Mouse (Mus musculus) Muller cell, postnatal 12 days (primary cell): Measurements from ENCODE around the gene Cpa4.

Experiments
- DNase-seq: peaks from one replicate; pipeline ENCODE4 v3.0.0-alpha.2; 2015; ENCODE audit errors: inconsistent ontology term

Cpa4 gene

DNA sequence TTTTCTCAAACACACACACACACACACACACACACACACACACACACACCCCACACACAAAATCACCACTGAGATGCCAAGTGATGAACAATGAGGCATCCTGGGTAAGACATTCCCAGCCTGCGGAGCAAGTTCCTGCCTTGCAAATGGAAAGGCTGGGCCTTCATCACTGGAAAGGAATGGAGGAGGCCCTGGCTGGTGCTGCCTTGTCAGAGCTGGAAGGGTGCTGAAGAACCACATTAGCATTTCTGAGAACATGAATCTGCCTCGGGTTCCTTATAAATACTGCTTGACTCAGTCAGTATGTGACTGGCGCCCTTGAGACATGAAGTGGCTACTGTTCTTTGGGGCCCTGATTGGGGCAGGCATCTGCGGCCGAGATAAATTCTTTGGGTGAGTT, at the start of gene Cpa4:
TSS of gene Cpa4 (plus strand) at position 301 of the 400 bp plus-strand sequence.
- DNase-seq: no peak

- DNase-seq: no peak
Measured at GRCm38 (mm10) chr6:30520400-30520799, 47.8 kb upstream of the Cpa4 start.

- DNase-seq: peak; percentile 21
Measured at GRCm38 (mm10) chr6:30525456-30526332, 42.5 kb upstream of the Cpa4 start.

DNA sequence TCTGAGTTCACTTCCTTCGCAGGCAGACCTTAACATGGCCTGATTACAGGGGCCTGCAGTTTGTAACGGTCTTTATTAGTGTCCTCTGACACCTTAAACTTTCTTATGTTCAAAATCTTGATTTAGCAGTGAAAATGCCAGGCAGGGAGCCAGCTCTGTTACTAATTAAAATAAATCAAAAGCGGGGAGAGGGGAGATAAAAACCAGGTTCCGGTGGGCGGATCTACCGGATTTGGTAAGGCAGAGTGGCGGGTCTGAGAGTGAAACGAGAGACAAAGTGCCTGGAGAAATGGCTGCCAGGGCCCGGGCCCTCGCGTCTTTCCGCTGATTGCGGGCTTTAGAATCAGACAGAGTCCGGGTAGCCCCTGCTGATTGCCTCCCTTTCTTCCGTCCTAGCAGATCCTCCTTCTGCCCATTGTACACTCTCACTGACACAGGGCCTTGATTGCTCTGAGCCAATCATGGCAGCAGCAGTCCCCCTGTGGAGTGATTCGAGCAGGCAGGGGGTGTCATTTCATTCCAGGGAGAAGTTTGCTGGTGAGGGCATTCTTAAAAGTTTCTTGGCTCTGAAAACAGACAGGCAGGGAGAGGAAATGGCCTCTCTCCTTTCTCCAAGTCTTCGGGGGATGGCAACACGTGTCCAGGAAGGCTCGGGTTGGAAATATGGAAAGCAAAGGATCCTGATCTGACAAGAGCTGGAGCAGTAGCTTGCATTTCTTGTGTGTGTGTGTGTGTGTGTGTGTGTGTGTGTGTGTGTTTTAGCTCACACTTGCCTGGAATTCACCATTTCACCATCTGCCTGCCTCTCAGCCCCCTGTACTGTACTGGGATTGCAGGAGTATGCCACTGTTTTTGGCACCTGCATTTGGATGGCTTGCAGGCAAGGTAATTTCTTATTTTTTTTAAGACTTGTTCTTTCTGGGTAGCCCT, 41.3 kb upstream of the Cpa4 start:
- DNase-seq: peak; percentile 19

DNA sequence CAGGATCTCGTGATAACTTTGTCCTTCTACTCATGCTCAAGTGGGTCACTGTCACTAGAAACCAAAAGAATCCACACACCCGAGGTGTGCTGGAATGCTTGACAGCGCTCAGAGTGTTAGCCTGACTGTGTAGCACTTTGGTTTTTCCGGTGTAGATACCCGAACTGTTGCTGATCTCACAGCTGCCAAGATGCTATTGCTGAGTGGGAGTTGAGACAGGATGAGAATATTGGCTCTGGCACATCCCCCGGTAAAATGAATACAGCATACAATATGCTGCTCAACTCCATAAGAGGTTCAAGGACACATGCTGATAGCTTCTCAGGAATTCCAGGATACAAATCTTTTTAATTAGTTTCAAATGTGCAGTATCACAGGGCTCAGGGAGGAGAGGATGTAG, 39.4 kb upstream of the Cpa4 start:
- peak; percentile 22 for DNase-seq

GRCm38 (mm10) chr6:30535340-30535739, 32.8 kb upstream of the Cpa4 start:
- no peak for DNase-seq

DNA sequence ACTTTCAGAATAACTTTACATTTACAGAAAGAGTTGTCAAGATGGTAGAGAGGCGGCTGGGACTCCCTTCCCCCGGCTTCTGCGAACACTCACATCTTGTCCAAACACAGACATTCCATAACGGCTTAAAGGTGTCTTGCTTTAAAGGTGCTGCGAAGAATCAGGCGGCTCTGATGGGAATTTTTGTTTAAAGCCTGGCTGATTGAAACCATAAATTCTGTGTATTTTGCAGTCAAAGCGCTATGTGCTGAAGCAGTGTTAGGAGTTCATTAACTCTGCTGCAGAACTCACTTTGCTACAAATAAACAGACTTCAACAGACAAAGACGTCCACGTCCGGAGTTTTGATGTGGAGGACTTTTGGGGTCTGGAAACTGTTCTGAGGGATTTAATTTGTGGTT, 29.9 kb upstream of the Cpa4 start:
- DNase-seq: no peak

GRCm38 (mm10) chr6:30538800-30539199, 29.4 kb upstream of the Cpa4 start:
- DNase-seq: no peak

- DNase-seq: no peak
Measured at GRCm38 (mm10) chr6:30541009-30541799, 27.0 kb upstream of the Cpa4 start, which contains the start of gene Cpa2. Gene Cpa2, plus strand, starts transcription at chr6:30541582.

DNA sequence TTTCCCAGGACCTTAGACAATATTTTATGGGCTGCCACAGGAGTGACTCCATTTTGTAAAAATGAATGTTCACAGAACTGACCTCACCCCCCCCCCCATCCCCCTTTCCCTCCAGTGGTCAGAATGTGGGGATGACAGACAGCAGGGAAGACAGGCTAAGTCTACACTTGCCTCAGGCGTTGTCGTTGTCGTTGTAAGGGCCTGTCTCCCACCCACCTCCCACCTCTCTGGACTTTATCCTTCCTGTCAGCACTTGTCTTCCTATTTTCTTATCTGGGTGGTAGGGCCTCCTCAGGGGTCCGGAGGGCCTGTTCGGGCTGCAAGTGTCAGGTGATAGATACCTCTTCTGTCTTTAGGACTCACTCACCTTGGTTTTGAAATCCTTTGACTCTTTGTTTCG, 25.9 kb upstream of the Cpa4 start:
- DNase-seq: no peak

GRCm38 (mm10) chr6:30543077-30543476, 25.1 kb upstream of the Cpa4 start:
- no peak for DNase-seq

- no peak for DNase-seq
Measured at GRCm38 (mm10) chr6:30543851-30544250, 24.3 kb upstream of the Cpa4 start.

- no peak for DNase-seq
Measured at GRCm38 (mm10) chr6:30545689-30546088, 22.5 kb upstream of the Cpa4 start.

GRCm38 (mm10) chr6:30546571-30547273, 21.4 kb upstream of the Cpa4 start:
- peak; percentile 43 for DNase-seq

- no peak for DNase-seq
Measured at GRCm38 (mm10) chr6:30547274-30547645, 20.9 kb upstream of the Cpa4 start.

- DNase-seq: peak; percentile 70
Measured at GRCm38 (mm10) chr6:30547656-30548306, 20.4 kb upstream of the Cpa4 start.

DNA sequence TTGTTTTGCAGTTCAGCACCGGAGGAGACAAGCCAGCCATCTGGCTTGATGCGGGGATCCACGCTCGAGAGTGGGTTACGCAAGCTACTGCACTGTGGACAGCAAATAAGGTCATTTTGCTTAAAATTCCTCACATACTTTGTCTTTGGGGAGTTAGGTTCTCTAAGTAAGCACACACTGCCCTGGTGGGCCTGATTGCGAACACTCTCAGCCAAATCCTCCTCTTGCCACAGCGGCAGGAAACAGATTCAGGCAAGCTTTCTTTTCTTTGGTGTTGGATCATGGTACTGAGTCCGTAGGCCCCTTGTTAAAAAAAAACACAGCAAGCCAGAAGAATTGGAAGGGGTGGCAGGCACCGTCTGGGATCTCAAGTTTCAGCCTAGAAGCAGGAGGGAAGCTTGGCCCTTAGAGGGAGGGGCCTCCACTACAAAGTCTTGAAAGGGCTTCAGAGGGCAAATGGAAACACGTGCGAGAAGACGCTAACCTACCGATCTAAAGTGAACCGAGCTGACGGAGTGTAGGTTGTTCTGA, 18.9 kb upstream of the Cpa4 start:
- peak; percentile 26 for DNase-seq

DNA sequence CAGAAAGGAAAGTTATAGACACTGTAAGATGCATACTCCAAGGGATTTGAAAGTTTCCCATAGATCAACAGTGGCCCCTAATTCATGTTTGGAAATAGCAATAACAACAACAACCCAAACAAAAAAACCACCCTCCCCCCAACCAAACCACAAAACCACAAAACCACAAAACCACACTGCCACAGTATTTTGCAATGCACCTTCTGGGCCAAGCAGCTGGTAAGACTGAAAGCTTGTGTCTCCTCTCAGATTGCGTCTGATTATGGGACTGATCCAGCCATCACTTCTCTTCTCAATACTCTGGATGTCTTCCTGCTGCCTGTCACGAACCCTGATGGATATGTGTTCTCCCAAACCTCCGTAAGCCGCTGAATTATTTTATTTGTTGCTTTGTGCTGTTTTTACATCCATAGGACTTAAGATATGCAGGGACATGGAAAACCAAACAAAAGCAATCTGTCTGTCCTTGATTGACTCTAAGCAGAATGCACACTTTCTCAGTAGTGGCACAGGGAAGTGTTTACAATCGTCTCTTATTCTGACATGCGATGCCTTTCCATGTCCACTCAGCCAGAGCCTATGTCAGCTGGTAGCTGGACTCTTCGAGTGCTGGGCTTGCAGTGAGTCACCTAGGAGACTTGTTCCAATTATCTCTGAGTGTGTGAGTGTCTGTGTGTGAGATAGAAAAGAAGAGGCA, 17.5 kb upstream of the Cpa4 start:
- DNase-seq: no peak

GRCm38 (mm10) chr6:30551193-30551515, 17.0 kb upstream of the Cpa4 start:
- no peak for DNase-seq
